Mouse (Mus musculus): ENCODE results near the gene Gm10720. TPM values are rescaled to one million over a fixed set of nuclear protein-coding genes. Genes with fewer than 3 reads are reported as not detected.
"Not testable (repeated sequence)": the region's sequence is repeated elsewhere in the genome, so short reads cannot be mapped to it uniquely, and the experiment has no call there.

The Gm10720 gene
- 1.1 and 3.0 TPM in 2 replicates for polyA plus RNA-seq (2012; ENCODE audit: insufficient read depth, low replicate concordance)

GRCm38 (mm10) chr9:3015354-3015753 lies at the start of gene Gm10720:
TSS of gene Gm10720 (plus strand) at chr9:3015654.
- not testable (repeated sequence) for H3K4me1 ChIP-seq; H3K9me3 ChIP-seq; H3K36me3 ChIP-seq (replicated peaks; ENCODE audit: low read length); H3K27me3 ChIP-seq (replicated peaks); H3K4me3 ChIP-seq (replicated peaks)

GRCm38 (mm10) chr9:3000445-3000972 lies 14.9 kb upstream of the Gm10720 start, which contains the start of gene Gm10722:
TSS of gene Gm10722 (plus strand) at chr9:3000922.
- H3K4me3 ChIP-seq (replicated peaks); H3K27me3 ChIP-seq (replicated peaks); H3K9me3 ChIP-seq; H3K4me1 ChIP-seq; H3K36me3 ChIP-seq (replicated peaks; ENCODE audit: low read length): not testable (repeated sequence)

- not testable (repeated sequence) for H3K27me3 ChIP-seq (replicated peaks); H3K36me3 ChIP-seq (replicated peaks; ENCODE audit: low read length); H3K4me1 ChIP-seq; H3K4me3 ChIP-seq (replicated peaks); H3K9me3 ChIP-seq
Observed at GRCm38 (mm10) chr9:3001006-3001405, 14.4 kb upstream of the Gm10720 start.

GRCm38 (mm10) chr9:3001948-3002659 lies 13.3 kb upstream of the Gm10720 start:
- peak; percentile 38; the same call in 2 of the 3 replicates for TF ChIP-seq GATA1 (IDR thresholded peaks at IDR 0.05; ENCODE audit: borderline replicate concordance, low read length)
- not testable (repeated sequence) for H3K4me1 ChIP-seq; H3K27me3 ChIP-seq (replicated peaks); H3K4me3 ChIP-seq (replicated peaks); H3K9me3 ChIP-seq; H3K36me3 ChIP-seq (replicated peaks; ENCODE audit: low read length)

GRCm38 (mm10) chr9:3002794-3003396 lies 12.6 kb upstream of the Gm10720 start, which contains the start of gene Gm11168:
TSS of gene Gm11168 (plus strand) at chr9:3003346.
- H3K4me3 ChIP-seq (replicated peaks); H3K4me1 ChIP-seq; H3K36me3 ChIP-seq (replicated peaks; ENCODE audit: low read length); H3K9me3 ChIP-seq; H3K27me3 ChIP-seq (replicated peaks): not testable (repeated sequence)

- not testable (repeated sequence) for H3K36me3 ChIP-seq (replicated peaks; ENCODE audit: low read length); H3K27me3 ChIP-seq (replicated peaks); H3K4me1 ChIP-seq; H3K9me3 ChIP-seq; H3K4me3 ChIP-seq (replicated peaks)
Observed at GRCm38 (mm10) chr9:3006179-3006578, 9.3 kb upstream of the Gm10720 start.

- H3K27me3 ChIP-seq (replicated peaks); H3K9me3 ChIP-seq; H3K4me1 ChIP-seq; H3K36me3 ChIP-seq (replicated peaks; ENCODE audit: low read length); H3K4me3 ChIP-seq (replicated peaks): not testable (repeated sequence)
Observed at GRCm38 (mm10) chr9:3006636-3007035, 8.8 kb upstream of the Gm10720 start.

- H3K9me3 ChIP-seq; H3K36me3 ChIP-seq (replicated peaks; ENCODE audit: low read length); H3K27me3 ChIP-seq (replicated peaks); H3K4me1 ChIP-seq; H3K4me3 ChIP-seq (replicated peaks): not testable (repeated sequence)
Observed at GRCm38 (mm10) chr9:3007272-3007671, 8.2 kb upstream of the Gm10720 start.

- not testable (repeated sequence) for H3K36me3 ChIP-seq (replicated peaks; ENCODE audit: low read length); H3K9me3 ChIP-seq; H3K4me1 ChIP-seq; H3K27me3 ChIP-seq (replicated peaks); H3K4me3 ChIP-seq (replicated peaks)
Observed at GRCm38 (mm10) chr9:3009331-3009730, 6.1 kb upstream of the Gm10720 start.

GRCm38 (mm10) chr9:3012054-3012621 lies 3.3 kb upstream of the Gm10720 start:
- H3K27me3 ChIP-seq (replicated peaks); H3K4me1 ChIP-seq; H3K9me3 ChIP-seq; H3K36me3 ChIP-seq (replicated peaks; ENCODE audit: low read length); H3K4me3 ChIP-seq (replicated peaks): not testable (repeated sequence)

GRCm38 (mm10) chr9:3012733-3013279 lies 2.6 kb upstream of the Gm10720 start, which contains the start of gene Gm10721:
TSS of gene Gm10721 (plus strand) at chr9:3013140.
- not testable (repeated sequence) for H3K4me3 ChIP-seq (replicated peaks); H3K4me1 ChIP-seq; H3K27me3 ChIP-seq (replicated peaks); H3K9me3 ChIP-seq; H3K36me3 ChIP-seq (replicated peaks; ENCODE audit: low read length)

- not testable (repeated sequence) for H3K4me3 ChIP-seq (replicated peaks); H3K36me3 ChIP-seq (replicated peaks; ENCODE audit: low read length); H3K9me3 ChIP-seq; H3K4me1 ChIP-seq; H3K27me3 ChIP-seq (replicated peaks)
Observed at GRCm38 (mm10) chr9:3015896-3016295, 442 bp downstream of the Gm10720 start.

- not testable (repeated sequence) for H3K36me3 ChIP-seq (replicated peaks; ENCODE audit: low read length)
Observed at GRCm38 (mm10) chr9:3017108-3017507, 1.7 kb downstream of the Gm10720 start, which contains the start of gene Gm10719. TSS of gene Gm10719 (plus strand) at chr9:3017408.

GRCm38 (mm10) chr9:3018944-3019343 lies 3.5 kb downstream of the Gm10720 start:
- H3K36me3 ChIP-seq (replicated peaks; ENCODE audit: low read length); H3K27me3 ChIP-seq (replicated peaks); H3K4me1 ChIP-seq; H3K4me3 ChIP-seq (replicated peaks); H3K9me3 ChIP-seq: not testable (repeated sequence)

More at GRCm38 (mm10) chr9:3017108-3017507, 1.7 kb downstream of the Gm10720 start, which contains the start of gene Gm10719:
- not testable (repeated sequence) for H3K27me3 ChIP-seq (replicated peaks); H3K9me3 ChIP-seq; H3K4me1 ChIP-seq; H3K4me3 ChIP-seq (replicated peaks)

- H3K4me1 ChIP-seq; H3K27me3 ChIP-seq (replicated peaks); H3K36me3 ChIP-seq (replicated peaks; ENCODE audit: low read length); H3K9me3 ChIP-seq; H3K4me3 ChIP-seq (replicated peaks): not testable (repeated sequence)
Observed at GRCm38 (mm10) chr9:3019835-3020727, 4.6 kb downstream of the Gm10720 start.
